Mouse (Mus musculus): Measurements from ENCODE around the gene Dtx1. TPM values are rescaled to one million over a fixed set of nuclear protein-coding genes. Genes with fewer than 3 reads are reported as not detected.
A peak's percentile ranks its signal among the peaks of the same experiment; 100 is the strongest.

Gene Dtx1
- total and polyA plus RNA-seq, 2 experiments from 2014 or later: 65.2 to 193 TPM

GRCm38 (mm10) chr5:120717136-120717535 is 5.4 kb upstream of the Dtx1 start:
- Histone ChIP-seq H3K27me3 (ENCODE audit: insufficient read depth, low read length) (no peaks in the 10 kb centered on the region), H3K4me1 (ENCODE audit: insufficient read depth) (peaks cover under 1% of the 10 kb centered on the region; the same call in 1 of the 2 replicates), H3K4me3 (ENCODE audit: low read depth, low read length) (no peak overlapping the region), H3K36me3 (ENCODE audit: insufficient read depth) (no peaks in the 10 kb centered on the region), H3K9ac (no peak overlapping the region), H3K27ac (ENCODE audit: low read depth, low read length) (no peak overlapping the region), H3K4me2 (ENCODE audit: low read depth) (no peak overlapping the region), H3K9me3 (ENCODE audit: low read length) (no peaks in the 10 kb centered on the region)
- 48% methylated on average over 10 of the region's 10 CpGs for WGBS
- no peak for ATAC-seq
- DNase-seq: no peak
- no peak for TF ChIP-seq CTCF (IDR thresholded peaks at IDR 0.05; ENCODE audit: low read depth)

GRCm38 (mm10) chr5:120714314-120714713 is 2.6 kb upstream of the Dtx1 start:
- Histone ChIP-seq H3K9ac (no peak overlapping the region), H3K4me1 (ENCODE audit: insufficient read depth) (peaks cover 14% of the 10 kb centered on the region; the same call in 1 of the 2 replicates), H3K36me3 (ENCODE audit: insufficient read depth) (no peaks in the 10 kb centered on the region), H3K9me3 (ENCODE audit: low read length) (no peaks in the 10 kb centered on the region), H3K4me3 (ENCODE audit: low read depth, low read length) (no peak overlapping the region), H3K4me2 (ENCODE audit: low read depth) (peak overlapping the region; percentile 8; the same call in 1 of the 2 replicates), H3K27ac (ENCODE audit: low read depth, low read length) (no peak overlapping the region), H3K27me3 (ENCODE audit: insufficient read depth, low read length) (no peaks in the 10 kb centered on the region)
- 3% methylated on average over 16 of the region's 16 CpGs for WGBS
- TF ChIP-seq CTCF (IDR thresholded peaks at IDR 0.05; ENCODE audit: low read depth): peak; percentile 93
- DNase-seq: peak; percentile 89
- ATAC-seq: no peak

- Histone ChIP-seq H3K27me3 (ENCODE audit: insufficient read depth, low read length) (no peaks in the 10 kb centered on the region), H3K9ac (no peak overlapping the region), H3K27ac (ENCODE audit: low read depth, low read length) (no peak overlapping the region), H3K4me2 (ENCODE audit: low read depth) (no peak overlapping the region), H3K9me3 (ENCODE audit: low read length) (no peaks in the 10 kb centered on the region), H3K4me3 (ENCODE audit: low read depth, low read length) (no peak overlapping the region), H3K36me3 (ENCODE audit: insufficient read depth) (no peaks in the 10 kb centered on the region), H3K4me1 (ENCODE audit: insufficient read depth) (peaks cover 27% of the 10 kb centered on the region)
- no peak for TF ChIP-seq CTCF (IDR thresholded peaks at IDR 0.05; ENCODE audit: low read depth)
- WGBS: 52% methylated on average over 8 of the region's 8 CpGs
- ATAC-seq (no peak; the same call in 1 of the 2 replicates), DNase-seq (peak; percentile 35)
Observed at GRCm38 (mm10) chr5:120712721-120713120, 994 bp upstream of the Dtx1 start.

DNA sequence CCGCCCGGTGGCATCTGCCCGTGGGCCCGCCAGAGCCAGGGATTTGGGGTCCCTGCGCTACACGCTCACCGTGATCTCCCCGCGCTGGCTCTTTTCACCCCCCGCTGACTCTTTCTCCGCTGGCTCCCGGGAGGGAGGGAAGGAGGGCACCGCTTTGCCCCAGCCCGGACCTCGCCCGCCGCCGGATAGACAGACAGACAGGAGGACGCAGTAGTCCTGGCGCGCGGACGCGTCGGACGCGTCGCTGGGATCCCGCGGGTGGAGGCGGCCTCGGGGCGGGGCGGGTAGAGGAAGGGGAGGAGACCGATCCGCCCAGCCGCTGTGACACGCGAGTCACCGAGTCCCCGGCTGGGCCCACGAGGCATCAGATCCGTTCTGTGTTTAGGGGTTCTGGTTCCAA is 311 bp downstream of the Dtx1 start:
- Histone ChIP-seq H3K4me3 (ENCODE audit: low read depth, low read length) (peak overlapping the region; percentile 89), H3K4me2 (ENCODE audit: low read depth) (peak overlapping the region; percentile 89), H3K9ac (peak overlapping the region; percentile 97), H3K4me1 (ENCODE audit: insufficient read depth) (peaks cover 34% of the 10 kb centered on the region), H3K27me3 (ENCODE audit: insufficient read depth, low read length) (no peaks in the 10 kb centered on the region), H3K9me3 (ENCODE audit: low read length) (no peaks in the 10 kb centered on the region), H3K27ac (ENCODE audit: low read depth, low read length) (peak overlapping the region; percentile 91), H3K36me3 (ENCODE audit: insufficient read depth) (no peaks in the 10 kb centered on the region; the same call in 1 of the 2 replicates)
- DNase-seq: peak; percentile 85
- no peak for TF ChIP-seq CTCF (IDR thresholded peaks at IDR 0.05; ENCODE audit: low read depth)
- WGBS: 2% methylated on average over 39 of the region's 43 CpGs
- peak; percentile 78 for ATAC-seq

- no peaks in the 10 kb centered on the region for H3K9me3 ChIP-seq (ENCODE audit: low read length)
Observed at GRCm38 (mm10) chr5:120710826-120711248, 890 bp downstream of the Dtx1 start.

GRCm38 (mm10) chr5:120710161-120710825 is 1.4 kb downstream of the Dtx1 start:
- H3K27ac ChIP-seq (ENCODE audit: low read depth, low read length): peak overlapping the region; percentile 91
- peak overlapping the region; percentile 89 for H3K4me2 ChIP-seq (ENCODE audit: low read depth)
- no peaks in the 10 kb centered on the region for H3K9me3 ChIP-seq (ENCODE audit: low read length)
- no peak; the same call in 1 of the 2 replicates for TF ChIP-seq CTCF (IDR thresholded peaks at IDR 0.05; ENCODE audit: low read depth)
- H3K36me3 ChIP-seq (ENCODE audit: insufficient read depth): no peaks in the 10 kb centered on the region; the same call in 1 of the 2 replicates
- H3K4me1 ChIP-seq (ENCODE audit: insufficient read depth): peaks cover 35% of the 10 kb centered on the region
- H3K4me3 ChIP-seq (ENCODE audit: low read depth, low read length): peak overlapping the region; percentile 89
- 1% methylated on average over 36 of the region's 40 CpGs for WGBS
- peak overlapping the region; percentile 97 for H3K9ac ChIP-seq
- peak; percentile 76 for DNase-seq
- H3K27me3 ChIP-seq (ENCODE audit: insufficient read depth, low read length): no peaks in the 10 kb centered on the region
- ATAC-seq: peak; percentile 39

More at GRCm38 (mm10) chr5:120710826-120711248, 890 bp downstream of the Dtx1 start:
- Histone ChIP-seq H3K4me1 (ENCODE audit: insufficient read depth) (peaks cover 35% of the 10 kb centered on the region), H3K4me3 (ENCODE audit: low read depth, low read length) (peak overlapping the region; percentile 89), H3K4me2 (ENCODE audit: low read depth) (peak overlapping the region; percentile 89), H3K9ac (peak overlapping the region; percentile 97), H3K36me3 (ENCODE audit: insufficient read depth) (no peaks in the 10 kb centered on the region; the same call in 1 of the 2 replicates), H3K27me3 (ENCODE audit: insufficient read depth, low read length) (no peaks in the 10 kb centered on the region), H3K27ac (ENCODE audit: low read depth, low read length) (peak overlapping the region; percentile 91)
- TF ChIP-seq CTCF (IDR thresholded peaks at IDR 0.05; ENCODE audit: low read depth): no peak
- 2% methylated on average over 21 of the region's 34 CpGs for WGBS
- peak; percentile 62 for ATAC-seq
- no peak for DNase-seq

GRCm38 (mm10) chr5:120706976-120707375 is 4.8 kb downstream of the Dtx1 start:
- ATAC-seq (no peak), DNase-seq (no peak)
- H3K9ac ChIP-seq: peak overlapping the region; percentile 22; the same call in 1 of the 2 replicates
- H3K27me3 ChIP-seq (ENCODE audit: insufficient read depth, low read length): no peaks in the 10 kb centered on the region
- TF ChIP-seq CTCF (IDR thresholded peaks at IDR 0.05; ENCODE audit: low read depth): no peak
- 31% methylated on average over 13 of the region's 13 CpGs for WGBS
- no peaks in the 10 kb centered on the region for H3K9me3 ChIP-seq (ENCODE audit: low read length)
- H3K27ac ChIP-seq (ENCODE audit: low read depth, low read length): no peak overlapping the region
- peak overlapping the region; percentile 89 for H3K4me2 ChIP-seq (ENCODE audit: low read depth)
- H3K4me1 ChIP-seq (ENCODE audit: insufficient read depth): peaks cover 33% of the 10 kb centered on the region
- no peaks in the 10 kb centered on the region; the same call in 1 of the 2 replicates for H3K36me3 ChIP-seq (ENCODE audit: insufficient read depth)
- H3K4me3 ChIP-seq (ENCODE audit: low read depth, low read length): peak overlapping the region; percentile 18

All from forebrain, postnatal 0 days (tissue).